Mouse (Mus musculus) naive thymus-derived CD4-positive, alpha-beta T cell, adult 2 months (primary cell): Measurements from ENCODE around the gene Gm20916.
"Not testable (repeated sequence)": the region's sequence is repeated elsewhere in the genome, so short reads cannot be mapped to it uniquely, and the experiment has no call there.

Experiments used
- DNase-seq: peaks from one replicate; pipeline ENCODE4 v3.0.0-alpha.2; 2011; ENCODE audit warnings: low read depth

Gene Gm20916

GRCm38 (mm10) chrY:79319265-79319664 is at the start of gene Gm20916:
Gene Gm20916 (plus strand): TSS chrY:79319565.
- not testable (repeated sequence) for DNase-seq
